24 mouse cellular contexts compared by ENCODE assay signal in the genomic region with DNA sequence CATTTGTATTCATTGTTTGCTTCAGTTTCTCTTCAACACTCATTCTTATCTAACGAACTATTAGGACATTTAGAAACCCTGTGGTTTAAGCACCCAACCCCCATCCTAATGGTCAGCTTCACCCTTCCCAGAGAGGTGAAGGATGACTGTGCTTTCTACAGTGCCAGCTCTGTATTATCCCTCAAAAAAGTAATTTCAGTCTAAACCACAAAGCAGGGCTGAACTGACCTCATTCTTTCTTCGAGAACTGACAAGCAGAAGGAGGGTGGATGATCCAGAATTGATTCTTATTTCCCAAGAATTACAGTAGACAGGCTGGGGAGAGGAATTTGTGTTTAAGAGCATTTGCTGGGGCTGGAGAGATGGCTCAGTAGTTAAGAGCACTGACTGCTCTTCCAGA. TPM values are rescaled to one million over a fixed set of nuclear protein-coding genes. Genes with fewer than 3 reads are reported as not detected.
A peak's percentile ranks its signal among the peaks of the same experiment; 100 is the strongest.
DNase-seq lines count a peak whose midpoint lies in the region; ATAC-seq lines count a peak whose summit lies in the region.
"Had no signal": no experiment of that assay in that cellular context is flagged by ENCODE, and none has a peak within 500 bp of the region (broad histone marks: within the 10 kb centered on the region; RNA-seq: fewer than 3 reads in every experiment).

No protein-coding gene starts in this region.

- peak; percentile 30 for DNase-seq in adrenal gland, postnatal 14 days
- DNase-seq in adrenal gland, postnatal 25 days = no peak
- DNase-seq in 3134 (ENCODE audit: extremely low read depth, insufficient read length, low spot score) (peak; percentile 59), MN1 (ENCODE audit: low spot score) (peak; percentile 6)
- DNase-seq in thymus, postnatal 4 days = no peak
- no peak for DNase-seq in left cerebral cortex, postnatal 4 days
- no peak for DNase-seq in cerebellum, postnatal 4 days (ENCODE audit: low spot score in 2 of 2)
- DNase-seq: B cell, adult 2 months; cerebellum, adult 8-10 months; cerebellum, postnatal 25 days; heart, postnatal 10 days; kidney, adult 11 months; kidney, postnatal 36 days; liver, postnatal 0 days; lung, postnatal 36 days had no signal

- intact Hi-C loops in left cerebral cortex, postnatal 4 days (cut with DNase I) = no loop called here

- peak; percentile 14; the same call in 1 of the 2 replicates for ATAC-seq in common myeloid progenitor, adult 5-6 weeks (replicated peaks; ENCODE audit: low read depth, poor library complexity, severe bottlenecking)
- ATAC-seq: forebrain, embryonic 16.5 days; inflammation-experienced regulatory T-cells, adult 6 months; liver, embryonic 12.5 days; liver, postnatal 0 days had no signal

RNA-seq across cellular contexts. Expression of a gene that starts 13.4 kb away (rescaled TPM):
- total RNA-seq in adrenal gland, postnatal 14 days (2021) = 317 and 319 TPM in 2 replicates
- 138 and 160 TPM in 2 replicates for total RNA-seq in adrenal gland, postnatal 25 days (2021)
- total RNA-seq in common myeloid progenitor, adult 5-6 weeks (2017) = not detected in 2 replicates
- total RNA-seq in left cerebral cortex, postnatal 4 days (2021) = not detected
- total RNA-seq: layer of hippocampus, adult 2 months; layer of hippocampus, postnatal 25 days; left cerebral cortex, adult 8-10 months; left cerebral cortex, postnatal 36 days; midbrain, postnatal 0 days had no signal

RNA-seq across cellular contexts. Expression of a gene that starts 32.2 kb away (rescaled TPM):
- 14.5 and 15.2 TPM in 2 replicates for total RNA-seq in adrenal gland, postnatal 14 days (2021)
- total RNA-seq in adrenal gland, postnatal 25 days (2021) = 9.9 and 10.4 TPM in 2 replicates
- total RNA-seq in common myeloid progenitor, adult 5-6 weeks (2017) = 67.1 and 71.7 TPM in 2 replicates
- 10 to 100 TPM in 1 of 2 experiments, 1 to 10 TPM in 1; 9.7 to 11.5 TPM for total RNA-seq in left cerebral cortex, postnatal 4 days (2021)

RNA-seq across cellular contexts. Expression of a gene that starts 52.5 kb away (rescaled TPM):
- 360 and 379 TPM in 2 replicates for total RNA-seq in adrenal gland, postnatal 14 days (2021)
- total RNA-seq in adrenal gland, postnatal 25 days (2021) = 464 and 587 TPM in 2 replicates
- 830 and 874 TPM in 2 replicates for total RNA-seq in common myeloid progenitor, adult 5-6 weeks (2017)
- total RNA-seq in left cerebral cortex, postnatal 4 days (2021) = 100 to 1,000 TPM; 666 to 672 TPM

Comparison
In these comparisons a context has a peak if more than half of its experiments do, and no peak if none do; other contexts are left out.
1. DNase-seq: peak in adrenal gland, postnatal 14 days (single experiment), 3134 (single experiment) and MN1 (single experiment); none in adrenal gland, postnatal 25 days (single experiment), thymus, postnatal 4 days (single experiment), left cerebral cortex, postnatal 4 days (single experiment) and cerebellum, postnatal 4 days (0 of 2).
2. RNA of a gene that starts 13.4 kb away (total RNA-seq): 317 to 319 TPM in adrenal gland, postnatal 14 days and 138 to 160 TPM in adrenal gland, postnatal 25 days; not detected in common myeloid progenitor, adult 5-6 weeks and not detected in left cerebral cortex, postnatal 4 days; every median in the first group is over 100 times any median in the second.